Comparison of ENCODE assay signal across 25 mouse cellular contexts in the genomic region with DNA sequence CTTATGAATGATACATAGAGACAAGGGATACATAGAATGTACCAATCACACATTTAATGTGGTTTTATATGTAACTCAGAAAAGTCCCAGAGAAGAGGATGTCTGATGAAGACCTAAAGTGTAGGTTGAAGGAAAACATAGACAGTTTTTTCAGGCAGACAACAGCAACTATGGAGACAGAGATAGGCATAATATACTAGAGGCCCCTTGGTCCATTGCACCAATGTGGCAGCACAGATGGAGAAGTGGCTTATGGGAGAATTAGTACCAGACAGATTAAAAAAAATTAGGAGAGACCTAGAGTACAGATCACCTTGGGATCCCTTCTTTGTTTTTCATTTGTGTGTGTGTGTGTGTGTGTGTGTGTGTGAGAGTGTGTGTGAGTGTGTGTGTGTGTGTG. TPM values are rescaled to one million over a fixed set of nuclear protein-coding genes. Genes with fewer than 3 reads are reported as not detected.
DNase-seq lines count a peak whose midpoint lies in the region; ATAC-seq and TF ChIP-seq lines count a peak whose summit lies in the region.
"Had no signal": no experiment of that assay in that cellular context is flagged by ENCODE, and none has a peak within 500 bp of the region (broad histone marks: within the 10 kb centered on the region; RNA-seq: fewer than 3 reads in every experiment).

No protein-coding gene starts in this region.

- H3K9ac ChIP-seq in heart, embryonic 15.5 days: no peak overlapping the region
- H3K9ac ChIP-seq in midbrain, embryonic 11.5 days (ENCODE audit: low read length): no peak overlapping the region
- H3K9ac ChIP-seq in midbrain, postnatal 0 days (replicated peaks; ENCODE audit: low read length, poor library complexity, severe bottlenecking): no peak overlapping the region
- H3K9ac ChIP-seq: forebrain, embryonic 13.5 days; hindbrain, embryonic 13.5 days; intestine, embryonic 15.5 days had no signal

- TF ChIP-seq POLR2A in myocyte (IDR thresholded peaks at IDR 0.05; ENCODE audit: insufficient read length, low read depth): no peak

- TF ChIP-seq CTCF in midbrain, postnatal 0 days (IDR thresholded peaks at IDR 0.05): no peak

- no peak overlapping the region for H3K4me3 ChIP-seq in heart, embryonic 10.5 days
- H3K4me3 ChIP-seq in heart, embryonic 15.5 days: no peak overlapping the region
- no peak overlapping the region for H3K4me3 ChIP-seq in midbrain, embryonic 11.5 days (ENCODE audit: low read depth, low read length)
- H3K4me3 ChIP-seq in midbrain, postnatal 0 days (ENCODE audit: low read depth, low read length): no peak overlapping the region
- H3K4me3 ChIP-seq in myocyte: no peak overlapping the region
- H3K4me3 ChIP-seq: forebrain, embryonic 10.5 days; forebrain, embryonic 13.5 days; hindbrain, embryonic 10.5 days; hindbrain, embryonic 13.5 days; intestine, embryonic 15.5 days had no signal

- H3K27me3 ChIP-seq in heart, embryonic 10.5 days (ENCODE audit: insufficient read depth, poor library complexity, severe bottlenecking): no peaks in the 10 kb centered on the region
- H3K27me3 ChIP-seq in heart, embryonic 15.5 days: no peaks in the 10 kb centered on the region
- no peaks in the 10 kb centered on the region for H3K27me3 ChIP-seq in midbrain, embryonic 11.5 days (ENCODE audit: control insufficient read depth, insufficient read depth, low read length)
- H3K27me3 ChIP-seq in midbrain, postnatal 0 days (ENCODE audit: insufficient read depth, low read length): no peaks in the 10 kb centered on the region
- no peaks in the 10 kb centered on the region for H3K27me3 ChIP-seq in myocyte (ENCODE audit: control insufficient read depth, insufficient read depth, insufficient read length)
- H3K27me3 ChIP-seq: forebrain, embryonic 13.5 days; hindbrain, embryonic 13.5 days; intestine, embryonic 15.5 days had no signal

- peaks cover 6% of the 10 kb centered on the region for H3K79me2 ChIP-seq in myocyte (ENCODE audit: control insufficient read depth, insufficient read depth)

- no peak overlapping the region for H3K4me2 ChIP-seq in heart, embryonic 15.5 days
- no peak overlapping the region for H3K4me2 ChIP-seq in midbrain, embryonic 11.5 days
- H3K4me2 ChIP-seq in midbrain, postnatal 0 days (ENCODE audit: low read depth, low read length, poor library complexity, severe bottlenecking): no peak overlapping the region
- peak overlapping the region; percentile 58 for H3K4me2 ChIP-seq in myocyte (ENCODE audit: low read depth)
- H3K4me2 ChIP-seq: forebrain, embryonic 13.5 days; hindbrain, embryonic 13.5 days; intestine, embryonic 15.5 days had no signal

- no peaks in the 10 kb centered on the region for H3K9me3 ChIP-seq in heart, embryonic 10.5 days
- H3K9me3 ChIP-seq in heart, embryonic 15.5 days (replicated peaks): no peaks in the 10 kb centered on the region
- H3K9me3 ChIP-seq in midbrain, embryonic 11.5 days (ENCODE audit: control insufficient read depth, low read length): no peaks in the 10 kb centered on the region
- no peaks in the 10 kb centered on the region for H3K9me3 ChIP-seq in midbrain, postnatal 0 days (ENCODE audit: low read length)
- H3K9me3 ChIP-seq: forebrain, embryonic 10.5 days; forebrain, embryonic 13.5 days; hindbrain, embryonic 10.5 days; hindbrain, embryonic 13.5 days; intestine, embryonic 15.5 days had no signal

- H3K36me3 ChIP-seq in heart, embryonic 10.5 days: peaks cover 3% of the 10 kb centered on the region; the same call in 1 of the 2 replicates
- H3K36me3 ChIP-seq in heart, embryonic 15.5 days: no peaks in the 10 kb centered on the region
- H3K36me3 ChIP-seq in midbrain, embryonic 11.5 days (ENCODE audit: control insufficient read depth, insufficient read depth, low read length): no peaks in the 10 kb centered on the region
- no peaks in the 10 kb centered on the region for H3K36me3 ChIP-seq in midbrain, postnatal 0 days (ENCODE audit: insufficient read depth, low read length)
- H3K36me3 ChIP-seq in myocyte (ENCODE audit: control insufficient read depth, insufficient read depth): no peaks in the 10 kb centered on the region
- H3K36me3 ChIP-seq: forebrain, embryonic 10.5 days; hindbrain, embryonic 10.5 days; hindbrain, embryonic 13.5 days; intestine, embryonic 15.5 days had no signal

- H3ac ChIP-seq in myocyte (ENCODE audit: control insufficient read depth, insufficient read length): no peak overlapping the region

- H3K27ac ChIP-seq in heart, embryonic 10.5 days: peak overlapping the region; percentile 19; the same call in 1 of the 2 replicates
- H3K27ac ChIP-seq in heart, embryonic 15.5 days: peak overlapping the region; percentile 35; the same call in 1 of the 2 replicates
- H3K27ac ChIP-seq in midbrain, embryonic 11.5 days (ENCODE audit: low read depth, low read length): no peak overlapping the region
- H3K27ac ChIP-seq in midbrain, postnatal 0 days (ENCODE audit: low read depth, low read length): no peak overlapping the region
- H3K27ac ChIP-seq: forebrain, embryonic 10.5 days; forebrain, embryonic 13.5 days; hindbrain, embryonic 10.5 days; hindbrain, embryonic 13.5 days; intestine, embryonic 15.5 days had no signal

- no peak for ATAC-seq in heart, embryonic 15.5 days (replicated peaks; ENCODE audit: insufficient number of reproducible peaks, insufficient read depth, low FRiP score, low read depth)
- ATAC-seq in midbrain, embryonic 11.5 days (ENCODE audit: low FRiP score): no peak
- ATAC-seq in midbrain, postnatal 0 days (ENCODE audit: low FRiP score): no peak
- ATAC-seq: CD4-positive, CD25-positive, alpha-beta regulatory T cell, adult 4 months; forebrain, embryonic 13.5 days; forebrain, embryonic 16.5 days; hindbrain, embryonic 16.5 days; intestine, embryonic 15.5 days had no signal

- no peak for DNase-seq in heart, embryonic 10.5 days (ENCODE audit: low spot score)
- DNase-seq in heart, postnatal 4 days: no peak
- DNase-seq in heart, postnatal 25 days (ENCODE audit: low spot score): no peak
- DNase-seq in midbrain, embryonic 11.5 days (ENCODE audit: low spot score, missing footprints): peak; percentile 56
- no peak for DNase-seq in midbrain, postnatal 0 days (ENCODE audit: low spot score)
- no peak for DNase-seq in layer of hippocampus, adult 11-12 months (ENCODE audit: low spot score)
- DNase-seq: adrenal gland, adult 2 months; adrenal gland, postnatal 14 days; cerebellum, adult 18-20 months; cerebellum, adult 9-10 months; cerebellum, postnatal 14 days; gastrocnemius, postnatal 10 days; gastrocnemius, postnatal 36 days; heart, postnatal 14 days had no signal

- intact Hi-C loops in heart, postnatal 25 days (cut with DNase I): loop anchor here (5.0 kb wide), 1 partner anchor 42 kb away; a partner anchor contains a TSS

- peaks cover 48% of the 10 kb centered on the region for H3K4me1 ChIP-seq in heart, embryonic 10.5 days
- H3K4me1 ChIP-seq in heart, embryonic 15.5 days (replicated peaks): peaks cover 31% of the 10 kb centered on the region
- peaks cover 8% of the 10 kb centered on the region for H3K4me1 ChIP-seq in midbrain, embryonic 11.5 days (ENCODE audit: control insufficient read depth, insufficient read depth, low read length)
- no peaks in the 10 kb centered on the region for H3K4me1 ChIP-seq in midbrain, postnatal 0 days (ENCODE audit: insufficient read depth, low read length)
- H3K4me1 ChIP-seq: hindbrain, embryonic 13.5 days had no signal

TF ChIP-seq in myocyte, 11 proteins besides CTCF, POLR2A, EP300 and RAD21:
- no peak for TF ChIP-seq REST (IDR thresholded peaks at IDR 0.05; ENCODE audit: insufficient read depth, insufficient read length)
- TF ChIP-seq SRF (IDR thresholded peaks at IDR 0.05; ENCODE audit: control insufficient read depth, insufficient read length, low read depth): no peak
- no peak for TF ChIP-seq TCF12 (IDR thresholded peaks at IDR 0.05; ENCODE audit: insufficient read depth, poor library complexity, severe bottlenecking)
- TF ChIP-seq MAX (IDR thresholded peaks at IDR 0.05; ENCODE audit: low read depth): no peak
- no peak for TF ChIP-seq E2F4 (IDR thresholded peaks at IDR 0.05; ENCODE audit: insufficient read depth)
- TF ChIP-seq MYOG (IDR thresholded peaks at IDR 0.05; ENCODE audit: control insufficient read depth in 1 of 3, insufficient read depth in 1 of 3, insufficient read length in 2 of 3, low read depth in 2 of 3): no peak
- no peak for TF ChIP-seq TCF3 (IDR thresholded peaks at IDR 0.05; ENCODE audit: insufficient read length, low read depth)
- no peak for TF ChIP-seq MYOD1 (IDR thresholded peaks at IDR 0.05; ENCODE audit: control insufficient read depth in 1 of 3, insufficient read length in 2 of 3, low read depth in 2 of 3)
- TF ChIP-seq POLR2AphosphoS2 (IDR thresholded peaks at IDR 0.05; ENCODE audit: insufficient read length, low read depth): no peak
- TF ChIP-seq CEBPB (IDR thresholded peaks at IDR 0.05; ENCODE audit: insufficient read depth, poor library complexity, severe bottlenecking): no peak
- no peak for TF ChIP-seq USF1 (IDR thresholded peaks at IDR 0.05; ENCODE audit: low read depth)

RNA-seq across cellular contexts. Expression of a gene that starts 41.2 kb away (rescaled TPM):
- 20.6 and 23.9 TPM in 2 replicates for polyA plus RNA-seq in heart, embryonic 10.5 days (2016; fragmentation: Nextera tagmentation; extraction: Ambion mirVana)
- total RNA-seq in heart, postnatal 4 days (2021): 100 to 1,000 TPM; 148 to 160 TPM
- 21.1 and 21.8 TPM in 2 replicates for polyA plus RNA-seq in heart, embryonic 15.5 days (2015; fragmentation: Nextera tagmentation; extraction: Ambion mirVana)
- 100 to 1,000 TPM; 110 to 115 TPM for total RNA-seq in heart, postnatal 25 days (2021)
- polyA plus RNA-seq in midbrain, embryonic 11.5 days (2014; fragmentation: Nextera tagmentation; extraction: Ambion mirVana): 6.2 and 6.8 TPM in 2 replicates
- total RNA-seq in midbrain, postnatal 0 days (2014; rRNA removed): 157 and 178 TPM in 2 replicates
- polyA plus RNA-seq in midbrain, postnatal 0 days (2015; fragmentation: Nextera tagmentation; extraction: Ambion mirVana): 25.4 and 29.6 TPM in 2 replicates
- 16.0 TPM for polyA plus RNA-seq in myocyte (2012; fragmentation: generic; extraction: Trizol)
- total RNA-seq: MEL had no signal

Comparison
In these comparisons a context has a peak if more than half of its experiments do, and no peak if none do; other contexts are left out.
1. H3K27ac ChIP-seq: peak in heart, embryonic 10.5 days (single experiment) and heart, embryonic 15.5 days (single experiment); none in midbrain, embryonic 11.5 days (single experiment) and midbrain, postnatal 0 days (single experiment).